ENCODE assay signal across 23 mouse cellular contexts in genomic region chr6:89262958-89263357, GRCm38 (mm10).
"Had no signal": no experiment of that assay in that cellular context is flagged by ENCODE, and none has a peak within 500 bp of the region (broad histone marks: within the 10 kb centered on the region; RNA-seq: fewer than 3 reads in every experiment).

No protein-coding gene starts in this region.

- DNase-seq: liver, postnatal 0 days; lung, adult 2 months; lung, postnatal 14 days; lung, postnatal 36 days; midbrain, embryonic 14.5 days; retina, postnatal 1 day; right cerebral cortex, adult 18-20 months; right cerebral cortex, postnatal 25 days; right cerebral cortex, postnatal 4 days; spleen, adult 18-20 months; thymus, adult 2 months; thymus, postnatal 25 days; thymus, postnatal 4 days had no signal

- H3K4me1 ChIP-seq: liver, embryonic 15.5 days; lung, embryonic 15.5 days; midbrain, embryonic 12.5 days; stomach, embryonic 15.5 days had no signal

- H3K9me3 ChIP-seq: liver, embryonic 15.5 days; lung, embryonic 15.5 days; midbrain, embryonic 12.5 days; neural tube, embryonic 13.5 days; neural tube, embryonic 15.5 days; stomach, embryonic 15.5 days had no signal

- H3K36me3 ChIP-seq: liver, embryonic 15.5 days; lung, embryonic 15.5 days; midbrain, embryonic 12.5 days; neural tube, embryonic 13.5 days; neural tube, embryonic 15.5 days; stomach, embryonic 15.5 days had no signal

- ATAC-seq: liver, postnatal 0 days; lung, postnatal 0 days; midbrain, embryonic 16.5 days had no signal

- H3K9ac ChIP-seq: liver, embryonic 15.5 days; liver, postnatal 0 days; lung, embryonic 15.5 days; midbrain, embryonic 12.5 days; neural tube, embryonic 13.5 days; neural tube, embryonic 15.5 days; stomach, embryonic 15.5 days had no signal

- H3K27me3 ChIP-seq: lung, embryonic 15.5 days; neural tube, embryonic 13.5 days; neural tube, embryonic 15.5 days; stomach, embryonic 15.5 days had no signal

- H3K27ac ChIP-seq: liver, embryonic 15.5 days; lung, embryonic 15.5 days; midbrain, embryonic 12.5 days; neural tube, embryonic 13.5 days; neural tube, embryonic 15.5 days; stomach, embryonic 15.5 days; stomach, postnatal 0 days had no signal

- H3K4me3 ChIP-seq: liver, embryonic 15.5 days; lung, embryonic 15.5 days; midbrain, embryonic 12.5 days; myocyte; neural tube, embryonic 13.5 days; neural tube, embryonic 15.5 days; stomach, embryonic 15.5 days had no signal

- H3K4me2 ChIP-seq: liver, embryonic 15.5 days; lung, embryonic 15.5 days; midbrain, embryonic 12.5 days; neural tube, embryonic 13.5 days; neural tube, embryonic 15.5 days; stomach, embryonic 15.5 days had no signal
